Mouse (Mus musculus) C2C12 (cell line): ENCODE data around the gene Gorasp1.

Experiments
- CTCF ChIP-seq: IDR thresholded peaks from one replicate; pipeline ENCODE4 v1.5.1; 2011; ENCODE audit not compliant: control insufficient read depth, insufficient read depth, insufficient read length
- FOSL1 ChIP-seq: IDR thresholded peaks from one replicate; pipeline ENCODE4 v1.8.0; 2011; ENCODE audit warnings: mild to moderate bottlenecking, low read length; ENCODE audit not compliant: poor library complexity, insufficient read depth, severe bottlenecking
- MAX ChIP-seq: IDR thresholded peaks from one replicate; pipeline ENCODE4 v1.6.1; 2011; ENCODE audit warnings: mild to moderate bottlenecking, control low read depth
- MYOD1 ChIP-seq: IDR thresholded peaks from one replicate; pipeline ENCODE4 v1.6.1; 2011; ENCODE audit warnings: low read depth; ENCODE audit not compliant: control insufficient read depth, insufficient read length
- USF1 ChIP-seq: IDR thresholded peaks from one replicate; pipeline ENCODE4 v1.6.1; 2011; ENCODE audit warnings: low read depth, mild to moderate bottlenecking, control low read depth, moderate library complexity

DNA sequence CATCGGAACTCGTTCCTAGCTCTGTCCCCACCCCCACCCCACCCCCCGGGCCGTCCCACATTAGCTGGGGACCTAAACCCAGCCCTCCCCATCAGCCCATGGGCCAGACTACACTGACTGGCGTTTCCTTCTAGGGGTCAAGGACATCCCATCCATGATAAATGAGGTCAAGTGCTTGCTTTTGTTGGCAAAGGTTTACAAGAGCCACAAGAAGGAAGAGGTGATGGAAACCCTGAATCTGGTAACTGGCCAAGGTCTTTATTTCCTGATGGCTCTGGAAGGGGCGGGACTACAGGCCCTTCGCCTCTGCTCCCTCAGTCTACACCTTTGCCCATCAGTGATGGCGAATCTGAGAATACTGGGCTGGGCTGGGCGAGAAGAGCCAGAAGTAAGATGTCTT, 21.5 kb upstream of the Gorasp1 start:
- TF ChIP-seq CTCF: no peak
- no peak for TF ChIP-seq FOSL1
- no peak for TF ChIP-seq USF1
- TF ChIP-seq MAX: no peak
- TF ChIP-seq MYOD1: no peak
